Mouse (Mus musculus): Measurements from ENCODE around the gene Cks2. TPM values are rescaled to one million over a fixed set of nuclear protein-coding genes. Genes with fewer than 3 reads are reported as not detected.
"Not testable (repeated sequence)": the region's sequence is repeated elsewhere in the genome, so short reads cannot be mapped to it uniquely, and the experiment has no call there.

The Cks2 gene
- polyA plus RNA-seq, 1 experiment from 2014 or later, result 40.0 TPM

DNA sequence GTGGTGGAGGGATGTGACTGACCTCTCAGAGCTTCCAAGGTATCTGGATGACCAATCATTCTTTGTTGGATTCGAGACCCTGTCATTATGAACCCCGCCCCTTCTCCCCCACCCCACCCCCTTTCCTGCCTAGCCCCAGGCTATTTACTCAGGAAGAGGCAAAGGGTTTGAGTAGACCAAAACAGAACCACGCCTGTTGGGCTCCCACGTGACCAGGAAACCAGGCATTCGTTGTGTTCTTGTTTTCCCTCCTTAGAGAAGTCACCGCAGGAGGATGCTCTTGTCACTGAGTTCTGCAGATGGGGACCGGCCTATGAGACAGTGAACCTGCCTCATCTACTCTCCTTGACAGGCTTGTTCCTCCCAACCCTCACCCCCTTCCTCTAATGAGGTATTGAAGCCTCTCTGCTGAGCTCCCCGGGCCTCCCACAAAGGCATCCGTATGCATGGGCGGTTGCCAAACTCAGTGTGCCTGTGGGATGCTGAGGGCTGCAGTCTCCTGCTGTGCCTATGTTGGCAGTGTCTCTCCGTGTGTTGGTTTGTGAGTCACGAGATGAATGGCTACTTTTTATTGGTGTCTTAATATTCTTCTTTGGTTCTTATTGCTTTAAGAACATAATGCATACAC, 28.5 kb upstream of the Cks2 start:
- ATAC-seq (ENCODE audit: low FRiP score), result 0 out of 2 replicates have a peak, but pooled peaks have one; percentile 18
- H3K4me2 ChIP-seq, result no peak overlapping the region
- no peaks in the 10 kb centered on the region for H3K36me3 ChIP-seq
- H3K4me1 ChIP-seq, result peaks cover 8% of the 10 kb centered on the region; the same call in 1 of the 2 replicates
- no peak overlapping the region for H3K4me3 ChIP-seq (replicated peaks)
- H3K9ac ChIP-seq (replicated peaks), result no peak overlapping the region
- WGBS, result 9% methylated on average over 12 of the region's 12 CpGs
- H3K27ac ChIP-seq (replicated peaks), result no peak overlapping the region
- no peaks in the 10 kb centered on the region for H3K9me3 ChIP-seq (replicated peaks)
- H3K27me3 ChIP-seq (replicated peaks), result no peaks in the 10 kb centered on the region

- Histone ChIP-seq H3K4me2 (no peak overlapping the region), H3K4me3 (replicated peaks) (no peak overlapping the region), H3K27me3 (replicated peaks) (no peaks in the 10 kb centered on the region), H3K9me3 (replicated peaks) (no peaks in the 10 kb centered on the region), H3K27ac (replicated peaks) (no peak overlapping the region), H3K4me1 (peaks cover 8% of the 10 kb centered on the region; the same call in 1 of the 2 replicates), H3K36me3 (no peaks in the 10 kb centered on the region), H3K9ac (replicated peaks) (no peak overlapping the region)
- 62% methylated on average over 1 of the region's 1 CpGs for WGBS
- ATAC-seq (ENCODE audit: low FRiP score), result no peak
Observed at GRCm38 (mm10) chr13:51617306-51617705, 27.7 kb upstream of the Cks2 start.

- H3K9me3 ChIP-seq (replicated peaks), result no peaks in the 10 kb centered on the region
- peak; percentile 72; the same call in 1 of the 2 replicates for ATAC-seq (ENCODE audit: low FRiP score)
- 22% methylated on average over 6 of the region's 6 CpGs for WGBS
- H3K27ac ChIP-seq (replicated peaks), result no peak overlapping the region
- H3K4me1 ChIP-seq, result peaks cover 8% of the 10 kb centered on the region; the same call in 1 of the 2 replicates
- H3K4me2 ChIP-seq, result peak overlapping the region; percentile 36
- no peaks in the 10 kb centered on the region for H3K27me3 ChIP-seq (replicated peaks)
- H3K4me3 ChIP-seq (replicated peaks), result no peak overlapping the region
- H3K9ac ChIP-seq (replicated peaks), result no peak overlapping the region
- no peaks in the 10 kb centered on the region for H3K36me3 ChIP-seq
Observed at GRCm38 (mm10) chr13:51617861-51618260, 27.2 kb upstream of the Cks2 start.

GRCm38 (mm10) chr13:51618602-51619001, 26.4 kb upstream of the Cks2 start:
- Histone ChIP-seq H3K4me2 (no peak overlapping the region), H3K9me3 (replicated peaks) (no peaks in the 10 kb centered on the region), H3K27ac (replicated peaks) (no peak overlapping the region), H3K4me3 (replicated peaks) (no peak overlapping the region), H3K4me1 (peaks cover 8% of the 10 kb centered on the region; the same call in 1 of the 2 replicates), H3K27me3 (replicated peaks) (no peaks in the 10 kb centered on the region), H3K9ac (replicated peaks) (no peak overlapping the region), H3K36me3 (no peaks in the 10 kb centered on the region)
- no peak for ATAC-seq (ENCODE audit: low FRiP score)
- WGBS, result 22% methylated on average over 9 of the region's 9 CpGs

GRCm38 (mm10) chr13:51622626-51623025, 22.4 kb upstream of the Cks2 start:
- Histone ChIP-seq H3K9ac (replicated peaks) (no peak overlapping the region), H3K4me2 (no peak overlapping the region), H3K36me3 (no peaks in the 10 kb centered on the region), H3K27ac (replicated peaks) (no peak overlapping the region), H3K27me3 (replicated peaks) (no peaks in the 10 kb centered on the region), H3K4me3 (replicated peaks) (no peak overlapping the region), H3K4me1 (0 out of 2 replicates have a peak, but pooled peaks cover 2% of the 10 kb centered on the region), H3K9me3 (replicated peaks) (no peaks in the 10 kb centered on the region)
- ATAC-seq (ENCODE audit: low FRiP score), result no peak
- 89% methylated on average over 5 of the region's 5 CpGs for WGBS

GRCm38 (mm10) chr13:51623678-51624077, 21.4 kb upstream of the Cks2 start:
- Histone ChIP-seq H3K9ac (replicated peaks) (no peak overlapping the region), H3K4me2 (no peak overlapping the region), H3K27me3 (replicated peaks) (no peaks in the 10 kb centered on the region), H3K27ac (replicated peaks) (no peak overlapping the region), H3K36me3 (no peaks in the 10 kb centered on the region), H3K4me3 (replicated peaks) (no peak overlapping the region), H3K9me3 (replicated peaks) (no peaks in the 10 kb centered on the region), H3K4me1 (no peaks in the 10 kb centered on the region)
- ATAC-seq (ENCODE audit: low FRiP score), result no peak
- WGBS, result 83% methylated on average over 2 of the region's 2 CpGs

DNA sequence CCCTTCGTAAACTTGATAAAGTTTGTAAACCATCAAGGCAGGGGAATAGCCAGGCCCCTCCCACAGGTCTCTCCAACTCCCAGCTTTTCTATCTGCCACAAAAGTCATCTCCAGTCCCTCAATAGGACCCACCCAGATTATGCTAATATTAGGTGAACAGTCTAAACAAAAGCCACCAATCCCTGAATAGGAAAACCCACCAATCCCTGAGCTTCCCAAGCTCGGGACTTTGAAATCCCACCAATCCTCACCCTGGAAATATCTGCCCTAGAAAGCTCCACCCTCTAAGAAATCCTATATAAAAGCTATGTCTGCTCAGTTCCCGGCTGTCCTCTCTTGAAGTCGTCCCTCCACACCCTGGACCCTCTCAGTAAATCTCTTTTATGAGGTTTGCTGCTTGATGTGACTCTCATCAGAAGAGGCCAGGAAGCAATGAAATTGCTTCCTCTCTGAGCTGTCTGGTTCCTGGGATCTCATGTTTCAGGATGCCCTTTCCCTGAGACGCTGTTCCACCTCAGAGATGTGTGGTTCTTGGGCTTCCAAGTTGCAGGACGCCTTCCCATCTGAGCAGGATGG, 16.7 kb upstream of the Cks2 start:
- Histone ChIP-seq H3K9ac (replicated peaks) (no peak overlapping the region), H3K36me3 (no peaks in the 10 kb centered on the region), H3K4me3 (replicated peaks) (no peak overlapping the region), H3K27me3 (replicated peaks) (no peaks in the 10 kb centered on the region), H3K4me1 (no peaks in the 10 kb centered on the region), H3K27ac (replicated peaks) (no peak overlapping the region), H3K4me2 (no peak overlapping the region), H3K9me3 (replicated peaks) (no peaks in the 10 kb centered on the region)
- 85% methylated on average over 6 of the region's 6 CpGs for WGBS
- no peak for ATAC-seq (ENCODE audit: low FRiP score)

DNA sequence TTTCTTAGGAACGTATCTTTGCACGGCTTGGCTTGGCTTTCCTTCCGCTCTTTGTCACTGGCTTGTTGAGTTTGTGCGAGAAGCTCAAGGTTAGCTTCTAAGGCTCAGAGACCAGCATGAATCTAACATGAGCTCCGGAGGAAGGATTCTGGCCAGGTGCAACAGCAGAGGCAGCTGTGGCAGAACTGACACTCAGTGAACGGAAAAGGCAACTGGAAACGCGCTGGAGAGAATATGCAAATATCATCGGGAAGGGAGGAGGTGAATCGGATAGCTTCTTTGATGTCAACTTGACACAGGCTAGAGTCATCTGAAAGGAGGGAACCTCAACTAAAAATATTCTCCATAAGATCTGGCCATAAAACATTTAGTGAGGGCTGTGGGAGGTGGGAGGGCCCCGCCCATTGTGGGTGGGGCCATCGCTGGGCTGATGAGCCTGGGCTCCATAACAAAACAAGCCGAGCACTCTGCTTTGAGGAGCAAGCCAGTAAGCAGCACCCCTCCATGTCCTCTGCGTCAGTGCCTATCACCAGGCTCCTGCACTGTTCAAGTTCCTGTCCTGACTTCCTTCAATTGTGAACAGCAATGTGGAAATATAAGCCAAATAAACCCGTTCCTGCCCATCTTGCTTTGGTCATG, 13.6 kb upstream of the Cks2 start:
- H3K36me3 ChIP-seq, result no peaks in the 10 kb centered on the region
- H3K4me2 ChIP-seq, result no peak overlapping the region
- no peaks in the 10 kb centered on the region for H3K9me3 ChIP-seq (replicated peaks)
- no peaks in the 10 kb centered on the region for H3K27me3 ChIP-seq (replicated peaks)
- ATAC-seq (ENCODE audit: low FRiP score), result no peak
- H3K4me3 ChIP-seq (replicated peaks), result no peak overlapping the region
- no peaks in the 10 kb centered on the region for H3K4me1 ChIP-seq
- no peak overlapping the region for H3K27ac ChIP-seq (replicated peaks)
- H3K9ac ChIP-seq (replicated peaks), result no peak overlapping the region
- WGBS, result 84% methylated on average over 15 of the region's 15 CpGs

GRCm38 (mm10) chr13:51632560-51633218, 12.3 kb upstream of the Cks2 start:
- no peak overlapping the region for H3K9ac ChIP-seq (replicated peaks)
- H3K4me2 ChIP-seq, result no peak overlapping the region
- 82% methylated on average over 5 of the region's 5 CpGs for WGBS
- H3K9me3 ChIP-seq (replicated peaks), result no peaks in the 10 kb centered on the region
- no peak overlapping the region for H3K4me3 ChIP-seq (replicated peaks)
- no peaks in the 10 kb centered on the region for H3K27me3 ChIP-seq (replicated peaks)
- no peaks in the 10 kb centered on the region for H3K36me3 ChIP-seq
- H3K27ac ChIP-seq (replicated peaks), result no peak overlapping the region
- H3K4me1 ChIP-seq, result no peaks in the 10 kb centered on the region
- ATAC-seq (ENCODE audit: low FRiP score), result no peak

- not testable (repeated sequence) for H3K9ac ChIP-seq (replicated peaks); H3K4me2 ChIP-seq; H3K36me3 ChIP-seq; H3K9me3 ChIP-seq (replicated peaks); H3K4me1 ChIP-seq; H3K27me3 ChIP-seq (replicated peaks); H3K27ac ChIP-seq (replicated peaks); ATAC-seq (ENCODE audit: low FRiP score); H3K4me3 ChIP-seq (replicated peaks)
- WGBS, result 82% methylated on average over 6 of the region's 9 CpGs
Observed at GRCm38 (mm10) chr13:51635384-51635783, 9.6 kb upstream of the Cks2 start.

- 87% methylated on average over 4 of the region's 4 CpGs for WGBS
- no peaks in the 10 kb centered on the region for H3K27me3 ChIP-seq (replicated peaks)
- no peak overlapping the region for H3K4me3 ChIP-seq (replicated peaks)
- H3K9me3 ChIP-seq (replicated peaks), result no peaks in the 10 kb centered on the region
- H3K9ac ChIP-seq (replicated peaks), result no peak overlapping the region
- H3K27ac ChIP-seq (replicated peaks), result no peak overlapping the region
- no peak for ATAC-seq (ENCODE audit: low FRiP score)
- no peak overlapping the region for H3K4me2 ChIP-seq
- H3K36me3 ChIP-seq, result no peaks in the 10 kb centered on the region
- no peaks in the 10 kb centered on the region for H3K4me1 ChIP-seq
Observed at GRCm38 (mm10) chr13:51638958-51639357, 6.1 kb upstream of the Cks2 start.

- H3K27me3 ChIP-seq (replicated peaks), result no peaks in the 10 kb centered on the region
- H3K4me3 ChIP-seq (replicated peaks), result no peak overlapping the region
- no peaks in the 10 kb centered on the region for H3K9me3 ChIP-seq (replicated peaks)
- no peak overlapping the region for H3K4me2 ChIP-seq
- no peaks in the 10 kb centered on the region for H3K36me3 ChIP-seq
- no peak overlapping the region for H3K27ac ChIP-seq (replicated peaks)
- 93% methylated on average over 3 of the region's 3 CpGs for WGBS
- ATAC-seq (ENCODE audit: low FRiP score), result no peak
- H3K9ac ChIP-seq (replicated peaks), result no peak overlapping the region
- H3K4me1 ChIP-seq, result peaks cover 12% of the 10 kb centered on the region
Observed at GRCm38 (mm10) chr13:51641424-51641823, 3.6 kb upstream of the Cks2 start.
